Mouse (Mus musculus) G1E (cell line): ENCODE measurements around the gene Ano1.

Experiments used
- CTCF ChIP-seq: IDR thresholded peaks from 2 replicates; pipeline ENCODE4 v1.5.1; 2012; ENCODE audit warnings: low read depth, low read length, inconsistent platforms, mixed read lengths
- TAL1 ChIP-seq: conservative IDR thresholded peaks from 2 replicates; pipeline ENCODE4 v1.6.1; 2012; ENCODE audit warnings: low read depth, low read length, inconsistent platforms, mixed read lengths

DNA sequence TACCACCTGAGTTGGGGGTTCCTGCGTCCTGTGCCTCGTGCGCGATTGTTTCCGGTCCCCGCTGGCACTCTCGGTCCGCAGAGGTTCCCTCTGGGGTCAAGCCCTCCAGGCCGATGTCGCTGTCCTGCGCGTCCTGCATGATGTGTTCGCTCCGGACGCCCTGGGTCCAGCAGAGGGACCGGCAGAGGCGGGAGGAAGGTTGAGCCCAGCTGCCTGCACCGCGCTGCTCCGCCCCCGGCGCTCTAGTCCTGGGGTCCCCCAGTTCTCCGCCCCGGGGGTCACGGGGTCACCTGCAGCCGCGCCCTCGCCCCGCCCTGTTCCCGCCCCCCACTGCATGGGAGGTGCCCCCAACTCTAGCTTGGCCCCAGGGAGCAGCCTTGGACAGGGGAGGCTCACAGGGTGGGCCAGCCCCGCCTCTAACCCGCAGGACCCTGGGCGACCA is 13.4 kb downstream of the Ano1 start:
- TF ChIP-seq TAL1 (no peak), CTCF (no peak)
